Mouse (Mus musculus) urinary bladder, postnatal 4 days (tissue): ENCODE data around the gene Gm39653.
"Not testable (repeated sequence)": the region's sequence is repeated elsewhere in the genome, so short reads cannot be mapped to it uniquely, and the experiment has no call there.

Source experiments
- DNase-seq, 2 experiments: peaks; one replicate each; pipeline ENCODE4 v3.0.0; 2021 to 2022; ENCODE audit warnings: low spot score in 2 of 2

The Gm39653 gene

DNA sequence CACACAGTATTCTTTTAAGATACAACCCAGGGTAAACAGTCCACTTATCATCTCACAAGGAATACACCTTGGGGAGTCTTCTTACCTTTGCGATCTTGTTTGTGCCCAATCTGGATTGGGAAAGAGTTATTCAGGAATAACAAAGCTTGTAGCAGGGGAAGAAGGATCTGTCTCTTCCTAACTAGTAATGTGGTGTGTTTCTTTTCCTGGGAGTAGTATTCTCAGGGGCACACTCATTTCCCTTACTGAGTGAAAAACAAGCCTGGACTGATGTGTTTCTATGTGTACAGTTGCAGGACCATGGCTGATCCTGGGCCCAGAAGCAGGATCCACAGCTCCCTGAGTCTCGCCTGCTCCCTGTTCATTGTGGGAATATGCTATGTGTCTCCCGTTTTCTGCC is at the start of gene Gm39653:
Gene Gm39653, plus strand, starts transcription at position 301 of the 400 bp plus-strand sequence.
- no peak for DNase-seq

DNA sequence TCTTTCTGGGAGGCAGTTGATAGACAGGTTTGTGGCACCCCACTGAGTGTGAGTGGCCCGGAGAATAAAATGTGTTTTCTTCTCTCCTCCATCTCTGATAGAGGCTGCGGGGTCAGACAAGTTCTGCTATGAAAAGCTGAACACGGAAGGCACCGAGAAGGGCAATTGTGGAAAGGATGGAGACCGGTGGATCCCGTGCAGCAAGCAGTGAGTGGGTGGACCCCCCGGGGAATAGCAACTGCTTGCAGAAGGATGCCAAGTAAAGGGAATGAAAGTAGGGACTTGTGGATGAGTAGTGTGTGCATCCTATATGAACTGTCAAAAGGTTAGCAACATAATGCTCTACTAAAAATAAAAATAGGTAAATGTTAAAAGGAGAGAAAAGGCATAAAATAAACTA is 49.3 kb upstream of the Gm39653 start:
- DNase-seq = no peak

DNA sequence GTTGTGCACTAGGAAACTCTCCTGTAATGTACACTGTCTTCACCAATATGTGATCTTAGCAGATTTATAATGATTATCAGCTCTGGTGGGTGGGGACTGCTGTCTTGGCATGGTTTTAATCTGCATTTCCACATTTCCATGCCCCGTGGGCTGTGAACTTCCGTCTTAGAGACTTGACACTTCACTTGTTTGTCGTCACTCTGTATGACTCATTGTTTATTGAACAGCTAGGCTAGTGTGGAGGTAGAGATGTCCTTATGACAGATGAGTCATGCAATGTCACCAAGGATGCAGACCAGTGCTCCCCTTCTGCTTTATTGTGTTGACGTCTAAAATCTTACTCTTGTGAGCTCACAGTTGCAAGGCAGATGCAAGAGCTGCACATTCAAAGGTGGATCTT is 48.7 kb upstream of the Gm39653 start:
- DNase-seq = no peak

DNA sequence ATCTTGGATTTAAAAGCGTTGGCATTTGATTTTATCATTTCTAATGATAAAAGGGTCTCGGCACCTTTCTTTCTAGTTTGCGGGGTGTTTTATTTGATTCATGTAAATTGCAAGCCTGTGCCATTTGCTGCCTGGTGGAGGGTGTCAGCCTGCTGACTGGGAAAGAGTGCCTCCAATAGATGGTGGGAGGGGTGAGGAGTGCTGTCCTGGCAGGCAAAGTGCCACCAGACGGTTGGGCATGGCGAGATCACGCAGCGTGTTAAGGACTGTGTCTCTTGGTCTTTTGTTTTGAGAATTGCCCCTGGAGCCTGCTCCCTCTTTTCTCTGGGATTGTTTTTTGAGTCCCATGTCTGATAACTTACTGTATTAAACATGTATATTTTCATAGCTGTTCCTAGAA is 43.5 kb upstream of the Gm39653 start:
- DNase-seq = no peak

DNA sequence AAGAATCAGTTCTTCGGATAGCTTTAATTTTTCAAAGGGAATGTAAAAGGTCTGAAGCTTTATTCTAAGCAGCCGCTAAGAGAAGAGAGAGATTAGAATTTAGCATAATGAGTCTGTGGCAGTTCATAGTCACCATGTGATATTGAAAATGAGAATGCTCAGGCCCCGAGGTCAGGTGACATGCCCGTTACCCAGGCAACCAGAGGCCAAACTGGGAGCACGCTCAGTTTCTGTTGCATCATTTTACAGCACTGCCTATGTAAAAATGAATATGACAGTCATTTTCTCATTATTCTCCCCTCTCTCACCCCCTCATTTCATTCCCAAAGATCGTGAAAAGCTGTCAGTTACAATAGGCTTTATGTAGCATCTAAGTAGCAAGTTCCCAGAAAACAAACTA is 42.3 kb upstream of the Gm39653 start:
- DNase-seq = no peak

DNA sequence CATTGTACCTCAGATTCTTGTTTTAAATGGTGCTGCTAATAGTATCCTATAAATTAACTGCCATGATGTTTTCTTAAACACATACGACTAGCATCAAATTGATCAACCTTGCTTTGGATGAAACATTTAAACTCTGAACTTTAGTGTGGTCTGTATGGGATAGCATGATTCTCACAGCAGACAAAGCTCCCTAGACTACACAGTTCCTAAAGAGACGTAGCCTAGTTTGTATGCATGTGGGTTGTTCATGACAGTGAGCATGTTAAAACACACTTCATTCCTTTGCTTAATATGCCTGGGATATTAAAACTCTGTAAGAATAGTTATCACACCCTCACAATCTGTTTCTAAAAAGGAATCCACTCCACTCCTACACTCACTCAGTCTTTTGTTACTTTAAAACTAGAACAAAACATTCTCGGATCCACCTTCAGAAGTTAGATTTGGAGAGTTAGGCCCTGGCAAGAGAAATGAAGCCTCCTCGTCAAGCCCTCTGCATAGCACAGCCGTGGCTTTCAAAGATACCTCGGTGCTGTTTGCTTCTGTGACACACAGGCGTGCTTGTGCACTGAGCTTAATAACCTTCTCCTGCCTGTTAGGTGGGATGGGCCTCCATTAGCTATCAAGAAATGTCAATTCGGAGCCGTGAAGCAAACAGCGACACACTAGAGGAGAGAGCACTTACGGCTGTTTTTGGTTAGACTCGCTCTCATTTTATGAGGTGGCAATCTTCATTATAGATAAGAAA is 41.7 kb upstream of the Gm39653 start:
- DNase-seq = no peak

DNA sequence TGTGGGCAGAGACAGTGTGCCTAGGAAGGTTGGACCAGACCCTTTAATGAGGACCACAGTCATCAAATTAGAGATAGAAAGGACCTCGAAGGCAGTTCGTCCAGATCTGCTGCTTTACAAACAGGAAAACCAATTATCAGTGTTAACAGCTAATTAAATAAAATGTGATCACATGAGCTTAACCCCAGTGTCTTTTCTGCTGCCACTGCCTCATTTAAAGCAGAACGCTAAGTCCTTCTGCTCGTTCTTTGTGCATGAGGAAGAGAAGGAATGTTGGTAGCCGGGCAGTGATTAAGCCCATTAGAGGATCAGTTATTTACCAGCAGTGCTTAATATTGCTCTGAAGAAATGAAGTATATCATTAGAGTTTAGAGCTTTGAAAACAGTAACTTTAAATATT is 39.0 kb upstream of the Gm39653 start:
- no peak for DNase-seq

DNA sequence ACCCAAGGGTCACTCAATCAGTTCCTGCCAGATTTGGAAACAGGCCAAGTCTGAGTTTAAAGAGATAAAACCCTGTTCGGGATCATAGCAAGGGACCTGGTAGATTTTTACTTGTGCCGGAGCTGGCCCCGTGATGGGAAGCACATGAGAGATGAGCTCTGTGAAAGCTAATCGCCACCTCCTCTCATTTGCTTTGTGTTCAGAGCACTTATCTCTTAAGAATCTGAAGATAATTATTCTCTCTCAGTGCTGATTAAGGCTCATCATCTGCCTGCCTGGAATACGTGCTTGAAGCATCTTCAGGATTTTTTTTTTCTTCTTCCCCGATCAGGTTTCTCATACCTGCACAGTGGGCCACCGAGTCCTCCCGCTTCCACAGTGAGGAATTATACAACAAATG is 36.6 kb upstream of the Gm39653 start:
- DNase-seq = no peak

DNA sequence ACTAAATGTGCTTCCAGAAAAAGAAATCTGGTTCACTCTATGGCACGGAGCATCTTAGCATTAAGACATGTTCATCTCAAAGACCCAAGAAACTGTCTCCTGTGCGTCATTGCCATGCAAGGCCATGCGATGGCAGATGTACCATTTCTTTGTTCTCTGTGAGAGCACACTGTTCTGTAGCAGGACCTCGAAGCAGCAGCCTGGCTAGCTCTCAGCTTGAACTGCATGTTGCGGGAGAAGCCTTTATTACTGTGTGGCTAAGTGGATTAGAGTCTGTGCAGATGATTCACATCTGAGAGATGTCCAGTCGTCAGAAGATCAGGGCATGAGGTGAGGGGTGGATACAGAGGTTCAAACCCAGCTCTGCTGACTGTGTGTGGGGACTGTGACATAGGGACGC is 28.9 kb upstream of the Gm39653 start:
- no peak for DNase-seq

DNA sequence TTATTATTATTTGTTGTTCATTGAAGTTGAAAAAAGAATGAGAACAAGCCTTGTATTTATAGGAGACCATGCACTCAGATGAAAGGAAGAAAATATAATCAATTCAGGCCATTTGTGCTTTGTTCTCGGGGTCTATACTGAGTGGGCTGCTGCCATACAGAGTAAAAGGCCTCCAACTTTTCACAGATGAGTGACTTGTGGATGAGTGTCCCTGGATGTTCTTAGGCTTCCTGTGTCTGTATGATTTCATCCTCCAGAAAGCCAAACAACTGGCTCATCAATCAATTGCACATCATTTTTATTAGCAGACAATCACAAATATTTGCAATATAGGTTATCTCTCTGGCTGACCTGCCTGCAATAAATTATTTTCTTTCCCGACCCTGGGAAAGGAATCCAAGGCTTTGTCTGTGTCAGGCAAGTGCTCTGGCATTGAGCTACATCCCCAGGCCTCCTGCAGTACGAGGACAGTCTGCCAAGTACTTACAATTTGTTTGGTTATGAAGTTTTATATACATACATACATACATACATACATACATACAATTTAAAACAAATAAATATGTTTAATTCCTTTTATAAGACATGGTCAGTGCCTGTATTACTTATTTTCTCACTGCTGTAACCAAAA is 11.8 kb upstream of the Gm39653 start:
- no peak for DNase-seq

DNA sequence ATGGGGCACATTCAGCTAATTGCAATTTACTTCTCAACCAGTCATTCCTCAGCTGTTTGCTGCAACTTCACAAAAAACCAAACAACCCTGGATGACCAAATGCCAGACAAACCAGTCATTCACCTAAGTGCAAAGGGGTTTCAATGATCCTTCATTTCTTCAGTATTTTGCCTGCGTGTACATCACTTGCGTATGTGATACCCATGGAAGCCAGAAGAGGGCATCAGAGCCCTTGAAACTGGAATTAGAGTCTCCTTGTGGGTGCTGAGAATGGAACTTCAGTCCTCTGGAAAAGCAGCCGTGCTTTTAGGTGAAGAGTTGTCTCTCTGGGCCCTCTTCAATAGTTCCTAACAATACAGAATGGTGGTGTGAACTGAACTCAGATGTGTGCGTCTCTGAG is 6.2 kb upstream of the Gm39653 start:
- DNase-seq = no peak

DNA sequence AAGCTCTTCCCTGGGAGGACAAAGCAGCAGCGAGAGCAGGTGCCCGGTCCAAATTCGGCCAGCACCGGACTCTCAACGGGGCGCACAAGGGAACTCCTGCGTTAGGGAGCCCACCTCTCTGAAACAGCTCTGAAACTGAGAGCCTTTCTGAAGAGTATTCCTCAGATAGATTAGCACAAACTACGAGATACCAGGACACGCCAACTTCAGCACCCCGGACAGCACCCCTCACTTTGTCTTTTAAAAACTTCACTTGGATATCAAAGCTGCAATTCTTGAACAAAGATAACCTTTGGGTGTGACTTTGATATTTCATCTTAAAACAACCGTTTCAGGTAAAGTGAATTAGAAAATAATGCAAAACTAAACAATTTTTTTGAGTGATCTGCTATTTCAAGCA is 1.2 kb upstream of the Gm39653 start:
- DNase-seq = peak; percentile 21 to 65

DNA sequence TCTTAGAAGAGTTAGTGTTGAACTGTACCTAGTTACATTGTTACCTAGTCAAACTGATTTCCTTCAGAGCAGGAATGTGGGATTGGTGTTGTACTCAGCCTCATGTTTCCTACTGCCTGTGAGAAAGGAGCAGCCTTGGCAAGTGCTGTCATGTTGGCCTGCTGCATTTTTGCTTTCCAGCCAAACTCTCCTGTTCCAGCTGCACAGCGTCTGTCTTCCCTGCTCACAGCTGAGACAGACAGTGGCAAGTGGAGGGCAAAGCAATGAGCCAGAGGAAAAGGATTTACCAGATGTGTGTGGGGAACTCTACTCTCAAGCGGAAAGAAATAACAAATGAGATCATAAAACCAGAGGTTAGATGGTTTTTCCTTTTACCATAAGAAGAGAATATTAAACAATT is 12.4 kb downstream of the Gm39653 start:
- DNase-seq = no peak

DNA sequence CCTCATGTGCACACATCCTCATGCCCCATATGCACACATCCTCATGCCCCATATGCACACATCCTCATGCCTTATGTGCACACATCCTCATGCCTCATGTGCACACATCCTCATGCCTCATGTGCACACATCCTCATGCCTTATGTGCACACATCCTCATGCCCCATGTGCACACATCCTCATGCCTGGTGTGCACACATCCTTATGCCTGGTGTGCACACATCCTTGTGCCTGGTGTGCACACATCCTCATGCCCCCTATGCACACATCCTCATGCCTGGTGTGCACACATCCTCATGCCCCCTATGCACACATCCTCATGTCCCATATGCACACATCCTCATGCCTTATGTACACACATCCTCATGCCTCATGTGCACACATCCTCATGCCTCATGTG is 14.6 kb downstream of the Gm39653 start:
- not testable (repeated sequence) for DNase-seq

DNA sequence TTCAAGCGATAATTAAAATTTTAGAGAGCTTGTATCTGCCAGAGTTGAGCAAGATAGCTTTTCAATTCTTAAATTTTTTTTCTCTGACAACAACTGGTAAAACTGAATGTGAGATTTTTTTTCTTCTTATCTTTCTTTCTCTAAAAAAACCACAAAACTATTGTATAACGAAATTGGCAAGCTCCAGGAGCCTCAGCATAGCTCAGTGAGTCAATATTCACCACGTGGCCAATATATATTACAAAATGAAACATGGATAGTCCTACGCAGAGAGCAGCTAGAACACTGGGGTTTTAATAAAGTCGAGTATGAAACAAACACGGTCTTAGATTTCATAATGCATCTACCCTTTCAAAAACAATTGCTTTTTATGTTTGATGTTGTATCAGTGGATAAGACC is 24.2 kb downstream of the Gm39653 start:
- no peak for DNase-seq

DNA sequence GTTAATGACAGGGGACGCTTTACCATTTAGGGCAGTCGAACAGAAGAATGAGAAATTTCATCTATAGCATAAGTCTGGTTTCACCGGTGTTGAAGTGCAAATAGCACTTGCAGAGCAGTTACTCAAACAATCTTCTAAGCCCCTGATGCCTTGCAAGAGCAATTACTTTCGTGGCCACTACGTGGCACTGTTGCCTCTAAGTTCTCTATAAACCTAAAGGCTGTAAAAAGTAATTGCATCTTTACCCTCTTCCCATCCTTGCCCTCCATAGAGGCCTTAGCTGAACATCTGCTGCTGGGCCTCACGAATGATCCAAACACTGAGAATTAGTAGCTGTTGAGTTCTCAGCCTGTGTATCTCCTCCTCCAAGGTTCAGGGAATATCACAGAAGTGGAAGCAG is 42.2 kb downstream of the Gm39653 start:
- no peak for DNase-seq

DNA sequence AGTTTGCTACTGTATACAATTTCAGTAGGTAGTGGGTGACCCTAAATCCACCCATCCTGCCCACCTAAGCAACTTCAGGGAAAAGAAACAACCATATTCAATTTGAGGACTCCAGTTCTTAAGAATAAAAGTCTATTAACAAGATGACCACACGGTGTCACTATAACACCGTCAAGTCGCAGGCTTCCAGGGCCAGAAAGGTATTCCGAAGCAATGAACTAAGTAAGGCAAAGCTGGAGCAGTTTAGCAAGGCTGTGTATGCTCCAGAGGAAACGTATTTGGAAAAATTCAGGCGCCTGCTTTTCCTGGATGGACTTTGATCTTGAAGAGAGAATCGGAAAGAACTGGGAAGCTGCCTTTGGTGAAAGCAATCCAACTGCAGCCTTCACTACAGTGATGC is 43.8 kb downstream of the Gm39653 start:
- DNase-seq = no peak

DNA sequence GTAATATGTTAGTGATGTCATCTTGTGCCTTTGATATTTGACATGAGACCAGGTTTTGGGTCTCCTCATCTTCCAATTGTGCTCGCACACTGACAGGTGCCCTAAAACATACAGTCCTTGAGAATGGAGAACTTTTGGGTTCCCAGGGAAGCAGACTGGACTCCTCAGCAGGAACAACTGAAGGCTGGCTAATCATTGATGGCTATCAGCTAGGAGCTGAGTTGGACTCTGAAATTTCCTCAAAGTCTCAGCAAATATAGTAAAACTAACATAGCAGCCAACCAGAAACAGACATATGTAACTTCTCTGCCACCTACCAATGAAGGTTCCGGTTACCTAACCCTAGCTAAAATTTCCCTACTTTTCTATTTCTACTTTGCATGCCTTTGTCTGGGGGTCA is 50.3 kb downstream of the Gm39653 start:
- no peak for DNase-seq

DNA sequence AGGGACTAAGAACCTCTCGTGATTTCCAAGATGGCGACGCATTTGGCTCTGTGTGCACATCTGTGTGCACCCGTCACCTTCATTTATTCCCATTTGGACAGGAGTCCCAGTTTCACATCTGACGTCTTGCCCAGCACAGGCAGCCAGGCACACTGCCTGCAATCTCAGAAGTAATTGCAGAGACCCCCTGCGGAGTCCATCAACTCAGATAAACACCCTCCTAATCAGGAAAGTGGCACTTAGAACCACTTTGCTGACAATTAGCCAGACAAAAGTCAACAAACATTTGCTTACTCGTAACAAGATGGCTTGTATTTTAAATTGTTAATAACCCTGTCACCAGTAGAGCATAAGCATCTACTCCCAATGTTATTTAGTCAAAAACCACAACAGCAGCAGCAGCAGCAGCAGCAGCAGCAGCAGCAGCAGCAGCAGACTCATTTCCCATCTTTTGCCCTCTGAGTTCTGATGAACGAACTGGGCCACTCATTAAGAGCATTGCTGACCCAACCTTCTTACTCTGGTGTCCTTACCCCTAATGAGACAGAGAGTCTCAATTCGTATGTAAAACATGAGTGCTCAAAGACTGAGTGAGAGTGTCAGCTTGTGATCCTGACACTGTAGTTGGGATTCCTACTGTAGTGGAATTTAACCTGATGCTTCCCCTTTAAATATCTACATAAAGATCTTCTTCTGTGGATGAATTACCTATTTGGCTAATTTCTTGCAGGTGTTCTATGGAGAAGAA is 51.6 kb downstream of the Gm39653 start:
- DNase-seq = no peak

DNA sequence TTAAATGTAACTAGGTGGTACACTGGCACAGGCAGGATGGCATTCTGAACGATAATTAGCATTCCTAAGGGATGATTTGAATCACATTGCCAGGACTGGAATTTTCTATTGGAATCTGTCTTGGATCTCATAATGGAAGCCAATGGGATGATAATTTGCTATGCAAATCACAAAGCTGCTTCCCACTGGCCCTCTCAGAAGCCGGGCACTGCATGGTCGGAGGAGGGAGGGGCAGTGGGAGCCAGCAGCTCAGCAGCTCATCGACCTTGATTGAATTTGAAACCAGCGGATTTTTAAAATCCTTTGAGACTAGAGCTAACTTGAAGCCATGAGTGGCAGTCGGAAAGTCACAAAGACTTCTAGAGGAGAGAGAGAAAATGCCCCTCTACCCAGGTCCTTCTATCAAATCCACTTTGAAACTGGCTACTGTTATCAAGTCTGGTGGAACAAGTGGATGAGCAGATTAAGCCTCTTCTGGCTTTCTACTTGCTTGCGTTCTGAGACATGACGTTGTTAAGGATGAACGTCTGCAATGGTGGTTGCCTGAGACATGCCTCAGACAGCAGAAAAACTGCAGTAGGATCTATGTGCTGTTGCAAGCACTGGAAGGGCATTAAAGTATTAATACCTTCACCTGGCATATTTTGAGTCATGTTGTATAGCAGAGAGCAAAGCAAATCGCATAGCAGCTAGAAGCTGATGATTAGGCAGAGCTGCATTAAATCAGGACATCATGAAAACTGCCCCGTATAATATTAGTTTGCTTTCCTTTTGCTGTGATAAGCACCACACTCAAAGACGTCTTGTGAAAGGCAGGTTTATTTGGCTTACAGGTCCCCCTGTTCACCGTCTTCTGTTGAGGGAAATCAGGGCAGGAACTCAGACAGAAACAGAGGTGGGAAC is 52.4 kb downstream of the Gm39653 start:
- no peak for DNase-seq

DNA sequence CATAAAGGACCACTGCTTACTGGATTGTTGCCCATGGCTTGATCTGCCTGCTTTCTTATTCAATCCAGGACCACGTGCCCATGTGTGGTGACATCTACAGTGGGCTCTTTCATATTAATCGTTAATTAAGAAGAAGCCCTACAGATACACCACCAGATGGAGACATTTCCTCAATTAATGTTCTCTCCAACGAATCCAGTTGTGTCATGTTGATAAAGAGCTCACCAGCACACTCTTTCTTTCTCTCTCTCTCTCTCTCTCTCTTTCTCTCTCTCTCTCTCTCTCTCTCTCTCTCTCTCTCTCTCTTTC is 53.0 kb downstream of the Gm39653 start:
- DNase-seq = no peak
